Mouse (Mus musculus) heart, embryonic 14.5 days (tissue): ENCODE results near the gene Hmx1. TPM values are rescaled to one million over a fixed set of nuclear protein-coding genes. Genes with fewer than 3 reads are reported as not detected.

Experiments used
- ATAC-seq: fragments of 200-750 bp; cut with Nextera tagmentation; 2 replicates; pipeline ENCODE4 v1.8.0; 2017; ENCODE audit warnings: low read depth, moderate TSS enrichment; ENCODE audit not compliant: insufficient number of reproducible peaks, insufficient read depth, low FRiP score
- H3K27ac ChIP-seq, 2 experiments: fragments of 200-500 bp in 1 of 2; fragments of 300-500 bp in 1 of 2; sonication (generic) in 1 of 2; replicated peaks in 1 of 2; 2 replicates each; pipeline ENCODE4 v1.5.1; 2012 to 2014; ENCODE audit warnings: low read depth in 2 of 2, low read length in 2 of 2, control low read depth in 1 of 2, mild to moderate bottlenecking in 1 of 2, mixed read lengths in 1 of 2; ENCODE audit not compliant: control insufficient read depth in 1 of 2, insufficient read depth in 1 of 2
- H3K27me3 ChIP-seq: fragments of 300-500 bp; sonication (generic); 2 replicates; pipeline ENCODE4 v1.6.1; 2014; ENCODE audit warnings: mild to moderate bottlenecking, low read length, control low read depth; ENCODE audit not compliant: control insufficient read depth, insufficient read depth
- H3K36me3 ChIP-seq: fragments of 300-500 bp; sonication (generic); 2 replicates; pipeline ENCODE4 v1.6.1; 2014; ENCODE audit warnings: mild to moderate bottlenecking, control low read depth, low read length, mixed read lengths; ENCODE audit not compliant: control insufficient read depth, insufficient read depth
- H3K4me1 ChIP-seq, 2 experiments: fragments of 200-500 bp in 1 of 2; fragments of 300-500 bp in 1 of 2; sonication (generic) in 1 of 2; 2 replicates each; pipeline ENCODE4 v1.6.1; 2012 to 2014; ENCODE audit warnings: low read length in 2 of 2, control low read depth in 1 of 2, mixed read lengths in 1 of 2; ENCODE audit not compliant: control insufficient read depth in 2 of 2, insufficient read depth in 2 of 2
- H3K4me2 ChIP-seq: fragments of 300-500 bp; sonication (generic); 2 replicates; pipeline ENCODE4 v1.6.1; 2014; ENCODE audit warnings: mild to moderate bottlenecking, low read length
- H3K4me3 ChIP-seq, 2 experiments: fragments of 200-500 bp in 1 of 2; fragments of 300-500 bp in 1 of 2; sonication (generic) in 1 of 2; 2 replicates each; pipeline ENCODE4 v1.5.1; 2012 to 2014; ENCODE audit warnings: low read length in 2 of 2, mild to moderate bottlenecking in 2 of 2, control low read depth in 1 of 2, low read depth in 1 of 2, moderate library complexity in 1 of 2; ENCODE audit not compliant: control insufficient read depth in 1 of 2, insufficient read depth in 1 of 2
- H3K9ac ChIP-seq: fragments of 300-500 bp; sonication (generic); 2 replicates; pipeline ENCODE4 v1.6.1; 2014; ENCODE audit warnings: mild to moderate bottlenecking, low read length
- H3K9me3 ChIP-seq: fragments of 300-500 bp; sonication (generic); 2 replicates; pipeline ENCODE4 v1.6.1; 2016; ENCODE audit warnings: low read length, control low read depth; ENCODE audit not compliant: control insufficient read depth
- WGBS: fragments of 180-500 bp; shearing (Covaris S2); extraction: QIAGEN DNeasy Blood & Tissue Kit; methylation state at CpG from one replicate; pipeline ENCODE4 v1.1.7; 2014; 5-methylcytosine and 5-hydroxymethylcytosine counted together
- polyA plus RNA-seq: library from polyadenylated mRNA; unstranded; fragments of >200 nt; fragmentation: Nextera tagmentation; extraction: Ambion mirVana; gene quantifications from 2 replicates; pipeline ENCODE4 v1.2.1, GENCODE M21; 2014

The Hmx1 gene
- polyA plus RNA-seq, 1 experiment from 2014 or later, result not detected

- H3K9ac ChIP-seq, result no peak overlapping the region
- WGBS, result under 1% methylated on average over 37 of the region's 37 CpGs
- H3K36me3 ChIP-seq, result no peaks in the 10 kb centered on the region
- peaks cover 0 to 11% of the 10 kb centered on the region in 2 experiments; a peak in 3 of 4 replicates for H3K4me1 ChIP-seq
- peaks cover 7% of the 10 kb centered on the region for H3K9me3 ChIP-seq
- no peak overlapping the region for H3K27ac ChIP-seq
- ATAC-seq, result no peak
- peak overlapping the region; percentile 69 for H3K4me2 ChIP-seq
- peak overlapping the region; percentile 38 to 44; a peak in 3 of 4 replicates for H3K4me3 ChIP-seq
- peaks cover 97% of the 10 kb centered on the region for H3K27me3 ChIP-seq
Observed at GRCm38 (mm10) chr5:35392334-35392695, 3.4 kb downstream of the Hmx1 start.

DNA sequence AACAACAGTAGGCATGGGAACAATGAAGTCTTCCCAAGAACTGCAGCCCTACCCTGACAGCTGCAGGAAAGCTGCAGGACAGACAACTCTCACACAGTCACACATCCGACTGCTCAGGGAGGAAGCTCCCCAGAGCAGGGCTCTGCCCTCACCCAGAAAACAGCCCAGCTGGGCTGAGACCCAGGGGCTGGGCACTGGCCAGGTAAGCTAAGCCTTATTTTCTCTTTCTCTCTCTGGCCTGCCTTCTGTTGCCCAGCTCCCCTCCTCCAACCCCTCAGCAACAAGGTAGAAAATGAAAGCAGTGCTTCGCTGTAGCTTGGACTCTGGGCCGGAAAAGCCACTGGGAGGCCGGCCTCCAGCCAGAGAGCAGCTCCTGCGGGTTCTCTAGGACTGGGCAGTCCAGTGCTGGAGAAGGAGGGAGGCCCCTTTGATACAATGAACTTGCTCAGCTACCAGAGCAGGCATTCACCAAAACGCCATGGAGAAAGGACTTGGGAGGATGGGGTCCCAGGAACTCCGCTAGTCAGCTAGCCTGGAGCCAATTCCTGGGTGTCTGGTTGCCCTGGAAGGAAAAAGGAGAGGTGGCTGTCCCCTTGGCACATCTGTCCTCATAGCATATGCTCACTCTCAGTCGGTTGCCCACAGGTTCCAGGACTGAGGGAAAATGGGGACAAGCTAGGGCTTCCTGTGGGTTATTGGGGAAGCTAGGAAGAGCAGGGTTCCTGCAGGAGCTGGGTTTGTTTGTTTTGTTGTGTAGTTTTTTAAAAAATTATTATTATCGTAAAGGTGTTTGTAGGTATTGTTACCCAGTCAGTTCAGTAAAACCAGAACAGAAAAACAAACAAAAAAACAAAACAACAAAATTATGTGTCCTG lies 6.9 kb downstream of the Hmx1 start:
- Histone ChIP-seq H3K4me1 (peaks cover 2 to 14% of the 10 kb centered on the region in 2 experiments; a peak in 3 of 4 replicates), H3K4me2 (peak overlapping the region; percentile 23; the same call in 1 of the 2 replicates), H3K27me3 (peaks cover 97% of the 10 kb centered on the region), H3K36me3 (no peaks in the 10 kb centered on the region), H3K27ac (no peak overlapping the region), H3K4me3 (peak overlapping the region in 1 of 2 experiments; percentile 24; a peak in 2 of 4 replicates), H3K9ac (no peak overlapping the region), H3K9me3 (no peaks in the 10 kb centered on the region)
- 8% methylated on average over 9 of the region's 9 CpGs for WGBS
- ATAC-seq, result no peak

DNA sequence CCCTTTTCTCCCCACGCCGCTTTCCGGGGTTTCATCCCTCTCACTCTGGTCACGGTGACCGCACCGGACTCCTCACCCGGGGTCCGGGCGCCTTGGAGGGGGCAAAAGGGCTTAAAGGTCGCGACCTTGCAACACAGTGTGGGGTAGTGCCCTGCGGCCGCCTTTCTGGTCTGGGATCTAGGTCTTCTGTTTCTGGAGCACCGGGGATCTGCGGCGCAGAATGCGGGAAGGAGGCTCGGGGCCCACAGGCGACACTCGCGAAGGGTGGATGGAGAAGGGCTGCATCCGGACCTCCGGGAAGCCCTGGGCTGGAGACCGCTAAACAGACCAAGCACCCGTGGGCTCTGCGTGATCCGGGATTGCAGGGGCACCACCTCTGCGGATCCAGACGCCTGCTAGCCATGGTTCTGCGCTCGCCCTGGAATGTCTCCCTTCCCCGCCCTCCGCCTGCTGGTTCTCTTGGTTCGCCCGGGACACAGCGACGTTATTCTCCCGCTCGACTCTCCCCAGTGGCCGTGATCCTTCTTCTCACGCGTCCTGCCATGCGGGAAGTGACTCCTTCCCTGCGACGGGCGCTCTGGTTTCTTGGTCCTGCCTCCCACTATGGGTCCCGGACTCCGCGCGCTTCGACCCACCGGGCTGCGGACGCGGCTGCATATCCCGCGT lies 8.2 kb downstream of the Hmx1 start:
- WGBS, result under 1% methylated on average over 57 of the region's 57 CpGs
- Histone ChIP-seq H3K4me2 (peak overlapping the region; percentile 34; the same call in 1 of the 2 replicates), H3K27ac (no peak overlapping the region), H3K9ac (no peak overlapping the region), H3K4me1 (peaks cover 2 to 7% of the 10 kb centered on the region in 2 experiments; a peak in 3 of 4 replicates), H3K27me3 (peaks cover 97% of the 10 kb centered on the region), H3K9me3 (no peaks in the 10 kb centered on the region), H3K36me3 (no peaks in the 10 kb centered on the region), H3K4me3 (peak overlapping the region in 1 of 2 experiments; percentile 22; a peak in 2 of 4 replicates)
- ATAC-seq, result no peak

DNA sequence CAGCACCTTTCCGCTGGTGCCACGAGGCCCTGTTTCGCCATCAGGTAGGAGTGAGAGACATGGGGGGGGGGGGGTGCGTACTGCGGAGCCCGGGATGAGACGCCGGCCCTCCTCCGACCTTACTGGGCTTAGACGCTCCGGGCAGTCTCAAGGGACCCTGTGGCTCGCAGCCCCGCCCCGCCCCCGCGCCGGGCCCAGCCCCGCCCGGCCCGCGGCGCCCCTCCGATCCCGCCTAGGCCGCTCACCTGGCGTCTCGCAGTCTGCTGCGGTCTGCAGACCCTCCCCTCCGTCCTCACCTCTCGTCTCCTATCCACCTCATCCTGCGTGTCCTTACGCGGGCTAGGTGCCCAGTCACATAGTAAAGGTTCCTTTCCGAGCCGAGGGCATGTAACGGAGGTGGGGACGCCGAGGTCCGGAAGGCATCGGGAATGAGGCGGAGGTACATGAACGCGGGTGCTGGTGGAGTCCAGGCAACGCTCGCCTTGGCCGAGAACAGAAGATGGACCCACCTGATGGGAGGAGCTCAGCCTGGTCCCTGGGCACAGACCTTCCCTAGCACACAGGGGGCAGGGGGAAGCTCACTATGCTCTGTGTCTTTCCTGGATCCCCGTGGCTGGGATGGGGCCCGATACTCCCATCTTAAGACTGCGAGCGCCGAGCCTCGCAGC lies 8.9 kb downstream of the Hmx1 start:
- Histone ChIP-seq H3K36me3 (no peaks in the 10 kb centered on the region), H3K4me2 (peak overlapping the region; percentile 34)

DNA sequence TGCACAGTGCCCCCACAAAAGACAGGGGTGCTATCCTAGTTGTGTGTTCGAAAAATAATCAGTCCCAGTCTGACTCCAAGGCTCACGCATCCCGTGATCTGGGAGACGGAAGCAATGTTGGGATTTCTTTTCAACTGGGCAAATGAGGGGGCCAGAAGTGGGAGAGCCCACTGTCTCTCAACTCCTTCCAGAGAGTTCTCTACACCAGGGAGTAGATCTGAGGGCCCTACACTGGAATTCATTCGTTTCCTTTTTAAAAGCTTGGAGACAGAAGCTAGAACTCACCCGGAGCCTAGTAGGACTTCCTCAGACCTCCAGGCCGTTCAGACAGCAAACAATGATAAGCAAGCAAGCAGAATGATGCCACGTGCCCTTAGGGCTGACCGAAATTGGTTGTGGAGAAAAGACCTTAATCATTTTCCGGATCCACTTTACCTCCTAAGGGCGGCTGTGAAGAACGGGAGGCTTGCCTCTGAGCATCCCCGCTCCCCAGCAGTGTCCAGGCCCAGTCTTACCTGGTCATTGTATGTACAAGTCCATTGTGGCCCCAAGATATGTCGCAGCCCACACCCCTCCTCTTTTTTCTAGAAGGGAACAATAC lies 9.5 kb downstream of the Hmx1 start:
- 4% methylated on average over 14 of the region's 14 CpGs for WGBS
- Histone ChIP-seq H3K27ac (no peak overlapping the region), H3K4me2 (no peak overlapping the region), H3K27me3 (peaks cover 97% of the 10 kb centered on the region), H3K4me1 (peaks cover 2 to 3% of the 10 kb centered on the region in 2 experiments; a peak in 2 of 4 replicates), H3K36me3 (no peaks in the 10 kb centered on the region), H3K9ac (no peak overlapping the region), H3K4me3 (no peak overlapping the region), H3K9me3 (no peaks in the 10 kb centered on the region)
- no peak for ATAC-seq

More for the DNA sequence above, 8.9 kb downstream of the Hmx1 start:
- peak overlapping the region in 1 of 2 experiments; percentile 22; a peak in 2 of 4 replicates for H3K4me3 ChIP-seq
- under 1% methylated on average over 40 of the region's 52 CpGs for WGBS
- H3K9me3 ChIP-seq, result no peaks in the 10 kb centered on the region
- peaks cover 2 to 3% of the 10 kb centered on the region in 2 experiments; a peak in 2 of 4 replicates for H3K4me1 ChIP-seq
- H3K27me3 ChIP-seq, result peaks cover 97% of the 10 kb centered on the region
- H3K27ac ChIP-seq, result no peak overlapping the region
- H3K9ac ChIP-seq, result no peak overlapping the region
- ATAC-seq, result no peak

DNA sequence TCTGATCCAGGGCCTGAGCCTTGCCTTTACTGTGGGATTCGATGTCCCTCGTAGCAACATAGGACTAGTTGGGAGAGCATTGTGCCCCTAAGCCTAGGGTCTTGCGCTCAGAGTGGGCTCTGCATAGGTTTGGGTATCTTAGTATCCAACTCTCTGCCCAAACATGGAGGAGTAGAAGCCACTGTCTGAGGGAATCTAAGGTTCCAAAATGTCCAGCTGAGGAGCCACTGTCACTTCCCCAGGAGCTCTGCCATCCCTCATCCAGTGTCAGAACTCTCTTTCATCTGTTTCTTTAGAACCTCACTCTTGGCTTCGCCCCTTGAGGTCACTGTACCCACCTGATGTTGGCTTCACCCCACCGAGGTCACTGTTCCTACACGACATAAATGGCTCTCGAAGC lies 10.2 kb downstream of the Hmx1 start:
- H3K9me3 ChIP-seq, result no peaks in the 10 kb centered on the region
- H3K9ac ChIP-seq, result no peak overlapping the region
- WGBS, result 5% methylated on average over 7 of the region's 7 CpGs
- H3K4me3 ChIP-seq, result no peak overlapping the region
- H3K36me3 ChIP-seq, result no peaks in the 10 kb centered on the region
- H3K27ac ChIP-seq, result no peak overlapping the region
- H3K27me3 ChIP-seq, result peaks cover 97% of the 10 kb centered on the region
- ATAC-seq, result no peak
- H3K4me1 ChIP-seq, result peaks cover 2 to 3% of the 10 kb centered on the region in 2 experiments; a peak in 2 of 4 replicates
- no peak overlapping the region for H3K4me2 ChIP-seq
